Mouse (Mus musculus) stomach, postnatal 0 days (tissue): ENCODE measurements around the gene Dnase1l2.

Experiments used
- CTCF ChIP-seq: IDR thresholded peaks from 2 replicates; pipeline ENCODE4 v1.5.1; 2016; ENCODE audit warnings: antibody characterized with exemption, low read depth, mild to moderate bottlenecking, moderate library complexity
- EP300 ChIP-seq: optimal IDR thresholded peaks from 2 replicates; pipeline ENCODE3; 2016; ENCODE audit warnings: antibody characterized with exemption

DNA sequence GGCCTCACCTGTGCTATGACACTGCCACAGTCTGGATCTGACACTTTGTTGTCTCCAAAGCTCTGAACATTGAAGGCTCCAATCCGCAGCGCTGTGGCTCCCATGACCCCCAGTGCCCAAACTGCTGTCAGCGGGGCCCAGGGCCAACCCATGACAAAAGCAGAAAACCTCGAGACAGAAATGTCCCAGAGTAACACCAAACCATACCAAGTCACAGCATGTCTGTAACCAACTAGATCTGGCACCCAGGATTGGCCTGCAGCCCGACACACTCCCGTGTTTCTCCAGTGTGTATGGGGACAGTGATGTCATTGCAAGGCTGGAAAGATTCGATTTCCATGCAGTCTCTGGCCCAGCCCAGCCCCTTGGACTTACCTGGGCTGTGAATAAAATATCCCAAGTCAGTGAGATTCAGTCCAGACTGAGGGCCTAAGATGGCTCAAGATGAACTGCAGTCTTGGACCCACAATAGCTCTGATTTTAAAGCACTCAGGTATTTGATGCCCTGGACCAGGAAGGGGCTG, at the start of gene Dnase1l2:
- no peak for TF ChIP-seq CTCF
- no peak for TF ChIP-seq EP300
